Mouse (Mus musculus) CH12.LX (cell line): Measurements from ENCODE around the gene Snap25.

ENCODE experiments used
- EP300 ChIP-seq: IDR thresholded peaks from 2 replicates; pipeline ENCODE4 v1.6.1; 2011; ENCODE audit warnings: low read length, improper control_type of control experiment
- MAFK ChIP-seq: IDR thresholded peaks from 2 replicates; pipeline ENCODE4 v1.6.1; 2011; ENCODE audit warnings: low read length, improper control_type of control experiment; ENCODE audit not compliant: insufficient replicate concordance

DNA sequence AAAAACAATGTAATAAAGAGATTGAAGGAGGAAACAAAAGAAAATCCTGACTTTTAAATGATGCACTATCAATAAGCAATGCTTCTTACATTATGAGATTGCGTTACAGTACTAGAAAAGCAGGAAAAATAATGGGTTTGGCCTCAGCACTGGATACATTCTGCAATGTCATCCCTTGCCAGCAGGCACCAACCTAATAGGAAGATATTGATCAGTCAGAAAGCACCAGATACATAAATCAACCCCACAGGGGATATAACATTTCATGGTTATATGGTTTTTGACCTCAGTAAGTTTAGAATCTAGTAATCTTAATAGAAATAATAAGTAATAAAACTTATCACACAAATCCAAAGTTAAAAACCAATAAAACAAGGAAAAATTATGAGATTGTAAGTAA, 3.1 kb downstream of the Snap25 start:
- TF ChIP-seq EP300 (no peak), MAFK (no peak)
